Mouse (Mus musculus): Measurements from ENCODE around the gene Rtn4rl1. TPM values are rescaled to one million over a fixed set of nuclear protein-coding genes. Genes with fewer than 3 reads are reported as not detected.
A peak's percentile ranks its signal among the peaks of the same experiment; 100 is the strongest.

Rtn4rl1 gene
- polyA plus RNA-seq, 1 experiment from 2014 or later, result 2.5 TPM

DNA sequence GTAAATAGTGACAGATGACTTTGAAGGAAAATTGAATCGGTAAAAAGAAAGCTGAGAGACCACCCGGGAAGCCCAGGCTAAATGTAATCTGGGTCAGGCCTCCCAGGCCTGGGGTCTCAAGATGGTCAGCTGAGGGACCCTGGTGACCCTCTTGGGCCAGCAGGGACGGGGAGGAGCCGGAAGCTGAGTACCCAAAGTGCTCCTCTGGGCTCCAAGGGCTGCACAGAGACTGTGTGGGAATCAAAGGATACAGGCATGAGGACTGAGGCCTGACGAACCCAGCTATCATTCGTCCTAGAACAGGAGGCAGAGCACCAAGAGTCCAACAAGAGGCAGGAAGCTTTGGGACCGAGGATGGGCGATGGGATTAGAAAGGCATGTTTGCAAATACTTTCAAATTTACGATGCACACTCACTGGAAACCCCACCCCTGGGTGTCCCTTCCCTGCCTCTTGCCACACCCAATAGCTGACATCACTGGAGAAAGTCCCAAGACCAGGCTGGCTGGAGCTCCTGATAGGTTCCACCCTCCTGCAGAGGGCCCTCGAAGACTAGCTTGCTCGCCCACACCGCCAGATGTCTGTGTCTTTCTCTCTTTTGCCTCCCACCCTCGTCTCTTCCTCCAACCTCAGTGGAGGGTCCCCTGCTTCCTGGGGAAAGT lies 60.8 kb downstream of the Rtn4rl1 start:
- H3K27me3 ChIP-seq (ENCODE audit: insufficient read depth, poor library complexity, severe bottlenecking), result no peaks in the 10 kb centered on the region
- H3K36me3 ChIP-seq, result no peaks in the 10 kb centered on the region
- no peak overlapping the region for H3K4me3 ChIP-seq
- DNase-seq (ENCODE audit: low spot score), result no peak
- H3K9me3 ChIP-seq, result no peaks in the 10 kb centered on the region
- peak overlapping the region; percentile 35; the same call in 1 of the 2 replicates for H3K27ac ChIP-seq
- 71% methylated on average over 13 of the region's 13 CpGs for WGBS
- H3K4me1 ChIP-seq (replicated peaks), result peaks cover 34% of the 10 kb centered on the region

DNA sequence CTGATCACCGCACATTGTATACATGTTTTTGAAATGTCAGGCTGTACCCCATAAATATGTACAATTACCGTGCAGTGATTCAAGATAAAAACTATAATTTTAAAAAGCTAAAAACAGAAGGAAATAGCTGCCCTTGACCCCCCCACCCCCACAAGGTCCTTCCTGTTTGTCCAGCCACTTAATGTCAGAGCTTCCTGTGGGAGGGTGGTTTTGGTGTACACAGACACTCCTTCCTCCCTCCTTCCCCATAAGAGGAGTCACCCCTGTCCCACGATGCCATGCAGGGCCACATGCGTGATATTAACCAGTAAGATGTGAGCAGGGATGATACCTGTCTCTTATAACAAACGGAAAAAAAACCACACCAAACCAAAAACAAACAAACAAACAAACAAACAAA lies 61.7 kb downstream of the Rtn4rl1 start:
- no peaks in the 10 kb centered on the region for H3K36me3 ChIP-seq
- H3K9me3 ChIP-seq, result no peaks in the 10 kb centered on the region
- H3K27ac ChIP-seq, result no peak overlapping the region
- WGBS, result 87% methylated on average over 5 of the region's 5 CpGs
- DNase-seq (ENCODE audit: low spot score), result no peak
- no peaks in the 10 kb centered on the region for H3K27me3 ChIP-seq (ENCODE audit: insufficient read depth, poor library complexity, severe bottlenecking)
- no peak overlapping the region for H3K4me3 ChIP-seq
- H3K4me1 ChIP-seq (replicated peaks), result peaks cover 36% of the 10 kb centered on the region

DNA sequence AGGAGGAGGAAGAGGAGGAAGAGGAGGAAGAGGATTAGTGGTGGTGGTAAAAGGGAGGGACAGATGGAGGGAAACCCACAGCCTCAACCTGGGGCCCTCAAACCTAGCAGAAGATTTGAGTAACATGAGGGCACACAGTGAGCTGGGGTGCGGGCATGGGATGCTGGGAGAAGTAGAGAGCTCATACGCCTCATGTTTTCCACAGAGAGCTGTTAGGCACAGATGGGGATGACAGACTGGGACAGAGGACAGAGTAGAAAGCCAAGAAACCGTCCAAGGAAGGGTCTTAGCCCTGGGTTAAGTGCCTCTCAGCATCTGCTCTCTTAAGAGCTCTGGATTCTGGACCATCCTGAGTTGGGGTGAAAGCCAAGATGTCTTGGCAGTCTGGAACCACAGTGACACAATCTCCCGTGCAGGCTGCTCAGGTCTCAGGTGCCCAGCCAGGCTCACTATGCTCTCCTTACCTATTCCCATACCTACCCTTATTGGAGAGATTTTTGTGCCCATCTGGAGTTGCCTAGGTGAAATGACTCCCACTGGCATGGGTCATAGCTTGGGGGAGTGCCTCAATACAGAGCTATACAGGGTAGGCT lies 63.6 kb downstream of the Rtn4rl1 start:
- H3K4me1 ChIP-seq (replicated peaks), result peaks cover 39% of the 10 kb centered on the region
- H3K27me3 ChIP-seq (ENCODE audit: insufficient read depth, poor library complexity, severe bottlenecking), result no peaks in the 10 kb centered on the region
- no peaks in the 10 kb centered on the region for H3K36me3 ChIP-seq
- no peak for DNase-seq (ENCODE audit: low spot score)
- no peaks in the 10 kb centered on the region for H3K9me3 ChIP-seq
- WGBS, result 78% methylated on average over 4 of the region's 4 CpGs
- H3K4me3 ChIP-seq, result no peak overlapping the region
- H3K27ac ChIP-seq, result no peak overlapping the region

DNA sequence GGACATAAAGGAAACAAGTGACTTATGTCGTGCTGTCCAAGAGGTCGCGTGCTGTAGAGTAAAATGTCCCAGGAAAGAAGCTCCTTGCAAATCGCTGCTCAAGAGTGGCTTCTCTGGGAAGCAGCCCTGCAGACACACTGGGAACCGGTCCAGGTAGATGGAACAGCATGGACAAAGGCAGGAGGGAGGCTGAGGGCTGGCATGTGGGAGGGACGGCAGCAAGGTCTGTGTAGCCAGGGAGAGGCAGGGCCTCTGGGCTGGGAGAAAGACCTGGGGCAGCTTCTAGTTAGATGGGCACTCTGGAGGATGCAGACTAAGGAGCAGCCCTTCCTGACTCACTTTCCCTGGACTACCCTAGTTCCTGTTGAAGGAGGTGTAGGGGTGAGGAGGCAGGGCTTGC lies 65.8 kb downstream of the Rtn4rl1 start:
- DNase-seq (ENCODE audit: low spot score), result no peak
- H3K36me3 ChIP-seq, result no peaks in the 10 kb centered on the region

DNA sequence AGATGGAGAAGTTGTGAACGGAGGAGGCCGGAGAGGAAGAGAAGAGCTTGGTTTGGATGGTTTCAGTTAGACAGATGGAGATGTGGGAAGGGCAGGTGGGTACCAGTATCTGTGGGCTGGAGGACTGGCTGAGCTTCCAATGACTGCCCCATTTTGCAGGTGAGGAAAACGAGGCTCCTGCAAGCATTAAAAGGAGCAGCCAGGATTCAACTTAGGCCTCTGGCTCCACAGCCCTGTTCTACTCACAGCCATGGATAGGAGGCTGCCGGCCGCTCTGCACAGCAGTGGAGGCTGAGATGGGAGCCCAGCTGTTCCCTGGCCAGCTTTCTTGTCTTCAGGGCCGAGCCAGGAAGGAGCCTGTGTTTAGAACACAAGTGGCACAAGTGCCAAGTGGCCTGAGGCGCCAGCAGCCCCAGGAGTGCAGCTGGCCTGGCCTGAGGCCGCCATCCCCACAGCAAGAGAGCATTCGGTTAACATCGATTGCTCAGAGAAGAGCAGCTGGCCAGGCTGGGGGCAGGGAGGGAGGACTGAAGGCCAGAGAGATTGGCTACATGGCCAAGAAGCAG lies 66.5 kb downstream of the Rtn4rl1 start:
- Histone ChIP-seq H3K4me1 (replicated peaks) (peaks cover 59% of the 10 kb centered on the region), H3K4me3 (no peak overlapping the region), H3K36me3 (no peaks in the 10 kb centered on the region), H3K9me3 (no peaks in the 10 kb centered on the region), H3K27ac (peak overlapping the region; percentile 66), H3K27me3 (ENCODE audit: insufficient read depth, poor library complexity, severe bottlenecking) (no peaks in the 10 kb centered on the region)
- WGBS, result 64% methylated on average over 10 of the region's 10 CpGs
- DNase-seq (ENCODE audit: low spot score), result peak; percentile 46

More for the DNA sequence above, 65.8 kb downstream of the Rtn4rl1 start:
- Histone ChIP-seq H3K27me3 (ENCODE audit: insufficient read depth, poor library complexity, severe bottlenecking) (no peaks in the 10 kb centered on the region), H3K4me3 (no peak overlapping the region), H3K4me1 (replicated peaks) (peaks cover 58% of the 10 kb centered on the region), H3K9me3 (no peaks in the 10 kb centered on the region), H3K27ac (no peak overlapping the region)
- WGBS, result 77% methylated on average over 6 of the region's 6 CpGs

DNA sequence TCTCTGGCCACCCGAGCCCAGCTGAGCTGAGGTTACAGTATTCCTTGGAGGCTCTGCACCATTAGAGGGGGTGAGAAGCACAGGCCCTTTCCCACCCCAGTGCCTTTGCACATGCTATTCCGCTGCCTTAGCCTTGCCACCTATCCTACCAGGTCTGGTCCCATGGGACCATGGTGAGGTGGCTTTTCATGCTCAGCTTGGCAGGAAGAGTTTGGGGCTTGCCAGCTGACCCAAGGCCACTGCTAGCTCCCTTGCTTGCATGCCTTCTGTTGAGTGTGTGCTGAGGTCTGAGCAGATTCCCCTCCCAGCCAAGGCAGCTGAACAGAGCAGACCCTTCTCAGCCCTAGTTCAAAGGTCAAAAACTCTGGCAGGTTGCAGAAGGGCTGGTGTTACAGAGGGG lies 67.4 kb downstream of the Rtn4rl1 start:
- no peak overlapping the region for H3K4me3 ChIP-seq
- peaks cover 68% of the 10 kb centered on the region for H3K4me1 ChIP-seq (replicated peaks)
- H3K36me3 ChIP-seq, result no peaks in the 10 kb centered on the region
- H3K27me3 ChIP-seq (ENCODE audit: insufficient read depth, poor library complexity, severe bottlenecking), result no peaks in the 10 kb centered on the region
- no peaks in the 10 kb centered on the region for H3K9me3 ChIP-seq
- WGBS, result 82% methylated on average over 2 of the region's 2 CpGs
- no peak for DNase-seq (ENCODE audit: low spot score)
- 0 out of 2 replicates have a peak overlapping the region, but pooled peaks have one; percentile 6 for H3K27ac ChIP-seq

DNA sequence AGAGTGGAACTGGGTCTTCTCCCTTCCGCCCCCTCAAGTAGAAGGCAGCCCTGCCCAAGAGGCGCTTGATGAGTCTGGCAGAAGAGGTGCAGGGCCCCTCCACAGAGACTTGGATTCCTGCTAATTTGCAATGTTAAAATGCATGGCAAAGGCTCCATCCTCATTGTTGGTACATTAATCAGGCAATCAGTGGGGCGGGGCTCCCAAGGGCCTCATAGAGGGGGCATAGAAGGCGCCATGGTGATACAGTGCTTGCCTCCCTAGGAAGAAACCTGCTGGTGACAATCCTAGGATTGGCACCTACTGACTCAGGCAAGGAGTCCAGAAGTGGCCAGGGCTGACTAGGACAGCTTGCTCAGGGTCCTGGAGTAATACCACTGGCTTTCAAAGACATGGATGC lies 68.1 kb downstream of the Rtn4rl1 start:
- Histone ChIP-seq H3K27me3 (ENCODE audit: insufficient read depth, poor library complexity, severe bottlenecking) (no peaks in the 10 kb centered on the region), H3K36me3 (no peaks in the 10 kb centered on the region), H3K27ac (0 out of 2 replicates have a peak overlapping the region, but pooled peaks have one; percentile 6), H3K9me3 (no peaks in the 10 kb centered on the region), H3K4me3 (no peak overlapping the region), H3K4me1 (replicated peaks) (peaks cover 72% of the 10 kb centered on the region)
- WGBS, result 85% methylated on average over 4 of the region's 4 CpGs
- DNase-seq (ENCODE audit: low spot score), result no peak

DNA sequence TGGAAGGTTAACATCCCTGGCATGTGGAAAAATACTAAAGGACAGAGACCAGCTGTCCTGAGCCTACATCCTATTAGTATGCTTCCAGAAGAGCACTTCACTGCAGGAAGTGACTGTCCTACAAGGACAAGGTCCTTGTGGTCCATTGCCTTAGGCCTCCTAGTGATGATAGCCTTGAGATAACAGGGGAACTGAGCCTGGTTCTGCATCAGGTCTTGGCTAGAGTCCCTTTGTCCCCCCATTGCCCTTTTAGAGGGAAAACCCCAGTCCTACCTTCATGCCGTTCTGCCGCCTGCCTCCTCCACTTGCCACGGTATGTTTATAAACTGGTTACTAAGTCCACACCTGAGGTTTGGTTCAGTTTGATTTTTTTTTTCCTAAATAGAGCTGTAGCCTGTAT lies 68.6 kb downstream of the Rtn4rl1 start:
- H3K9me3 ChIP-seq, result no peaks in the 10 kb centered on the region
- WGBS, result 92% methylated on average over 3 of the region's 3 CpGs
- no peaks in the 10 kb centered on the region for H3K36me3 ChIP-seq
- H3K27ac ChIP-seq, result no peak overlapping the region
- no peak for DNase-seq (ENCODE audit: low spot score)
- no peaks in the 10 kb centered on the region for H3K27me3 ChIP-seq (ENCODE audit: insufficient read depth, poor library complexity, severe bottlenecking)
- H3K4me3 ChIP-seq, result no peak overlapping the region
- H3K4me1 ChIP-seq (replicated peaks), result peaks cover 75% of the 10 kb centered on the region

DNA sequence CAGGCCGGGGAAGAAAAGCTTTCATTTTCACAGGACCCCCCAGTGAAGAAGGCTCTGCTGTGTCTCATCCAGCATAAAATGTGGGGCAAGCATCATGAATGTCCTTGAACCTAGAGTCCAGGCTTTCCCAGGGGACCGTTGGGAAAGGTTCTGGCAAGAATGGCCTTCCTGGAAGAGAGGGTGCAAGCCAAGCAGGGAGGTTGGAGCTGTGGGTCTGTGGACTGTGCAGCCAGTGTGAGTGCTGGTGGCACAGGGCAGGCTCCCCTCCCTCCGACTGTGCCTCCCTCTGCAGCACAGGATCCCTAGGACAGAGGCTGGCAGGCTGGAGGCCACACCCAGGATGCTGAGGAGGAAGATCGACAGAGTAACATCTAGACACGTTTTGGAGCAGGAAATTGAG lies 69.2 kb downstream of the Rtn4rl1 start:
- no peaks in the 10 kb centered on the region for H3K36me3 ChIP-seq
- no peaks in the 10 kb centered on the region for H3K9me3 ChIP-seq
- H3K4me3 ChIP-seq, result no peak overlapping the region
- no peaks in the 10 kb centered on the region for H3K27me3 ChIP-seq (ENCODE audit: insufficient read depth, poor library complexity, severe bottlenecking)
- DNase-seq (ENCODE audit: low spot score), result no peak
- peak overlapping the region; percentile 3; the same call in 1 of the 2 replicates for H3K27ac ChIP-seq
- peaks cover 81% of the 10 kb centered on the region for H3K4me1 ChIP-seq (replicated peaks)
- WGBS, result 57% methylated on average over 5 of the region's 5 CpGs

DNA sequence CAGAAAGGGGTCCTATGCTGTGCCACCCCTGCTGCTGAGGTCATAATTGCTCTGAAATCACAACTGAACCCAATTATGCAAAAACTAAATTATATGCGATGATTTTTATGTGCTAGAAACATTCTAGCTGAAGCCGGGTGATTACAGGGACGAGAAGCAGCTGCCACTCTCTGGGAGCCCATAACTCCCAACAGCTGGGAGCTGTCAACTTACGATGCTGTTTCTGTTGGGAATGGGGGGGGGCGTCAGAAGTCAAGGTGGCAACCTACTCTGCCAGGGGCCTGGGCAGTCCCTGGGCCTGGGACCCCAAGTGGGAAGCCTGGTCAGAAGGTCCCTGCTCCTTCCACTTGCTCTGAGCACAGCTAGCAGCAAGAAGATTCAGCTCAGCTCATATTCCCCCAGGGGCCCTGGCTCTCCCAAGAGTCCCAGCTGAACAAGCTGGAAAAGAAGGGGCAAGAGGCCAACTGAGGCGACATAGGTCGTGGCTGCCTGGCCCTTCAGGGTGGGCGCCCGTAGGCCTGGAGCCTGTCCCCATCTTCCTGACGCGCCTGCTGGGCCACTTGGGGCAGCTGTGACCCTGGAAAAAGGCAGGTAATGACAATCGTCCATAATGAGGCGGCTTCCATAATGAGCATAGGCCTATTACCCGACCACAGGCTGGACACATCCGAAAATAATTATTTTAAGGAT lies 69.8 kb downstream of the Rtn4rl1 start:
- Histone ChIP-seq H3K36me3 (no peaks in the 10 kb centered on the region), H3K4me3 (no peak overlapping the region), H3K4me1 (replicated peaks) (peaks cover 87% of the 10 kb centered on the region), H3K27ac (peak overlapping the region; percentile 60), H3K27me3 (ENCODE audit: insufficient read depth, poor library complexity, severe bottlenecking) (no peaks in the 10 kb centered on the region), H3K9me3 (no peaks in the 10 kb centered on the region)
- WGBS, result 76% methylated on average over 15 of the region's 15 CpGs
- DNase-seq (ENCODE audit: low spot score), result no peak

DNA sequence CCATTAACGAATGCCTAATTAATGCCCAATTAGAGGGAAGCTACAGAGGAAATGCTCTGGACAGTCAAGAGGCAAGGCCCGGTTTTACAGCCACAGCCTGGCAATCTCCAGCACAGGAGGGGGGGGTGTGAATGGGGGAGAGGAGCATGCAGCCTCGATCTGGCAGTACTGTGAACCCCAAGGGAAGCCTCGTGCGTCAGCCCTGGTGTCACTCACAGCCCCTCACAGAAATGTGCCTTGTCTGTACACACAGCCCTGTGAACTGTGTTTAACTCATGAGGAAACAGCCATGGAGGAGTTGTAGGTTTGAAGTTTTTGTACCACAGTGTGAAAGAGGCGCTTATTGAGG lies 70.4 kb downstream of the Rtn4rl1 start:
- H3K27ac ChIP-seq, result no peak overlapping the region
- no peaks in the 10 kb centered on the region for H3K36me3 ChIP-seq
- no peaks in the 10 kb centered on the region for H3K27me3 ChIP-seq (ENCODE audit: insufficient read depth, poor library complexity, severe bottlenecking)
- no peaks in the 10 kb centered on the region for H3K9me3 ChIP-seq
- 65% methylated on average over 6 of the region's 6 CpGs for WGBS
- no peak overlapping the region for H3K4me3 ChIP-seq
- DNase-seq (ENCODE audit: low spot score), result no peak
- peaks cover 91% of the 10 kb centered on the region for H3K4me1 ChIP-seq (replicated peaks)

DNA sequence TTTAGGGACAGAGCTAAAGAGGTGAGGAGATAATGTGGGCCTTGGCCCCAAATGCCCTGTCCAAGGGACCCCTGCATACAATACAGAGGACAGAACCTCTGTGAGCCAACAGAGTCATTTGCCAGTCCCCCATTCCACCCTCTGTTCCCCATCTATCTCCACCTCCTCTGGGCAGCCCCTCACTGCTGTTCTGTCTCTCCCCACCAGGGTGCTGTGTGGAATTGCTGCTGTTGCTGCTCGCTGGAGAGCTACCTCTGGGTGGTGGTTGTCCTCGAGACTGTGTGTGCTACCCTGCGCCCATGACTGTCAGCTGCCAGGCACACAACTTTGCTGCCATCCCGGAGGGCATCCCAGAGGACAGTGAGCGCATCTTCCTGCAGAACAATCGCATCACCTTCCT lies 71.0 kb downstream of the Rtn4rl1 start:
- Histone ChIP-seq H3K9me3 (no peaks in the 10 kb centered on the region), H3K27me3 (ENCODE audit: insufficient read depth, poor library complexity, severe bottlenecking) (no peaks in the 10 kb centered on the region), H3K36me3 (no peaks in the 10 kb centered on the region), H3K27ac (0 out of 2 replicates have a peak overlapping the region, but pooled peaks have one; percentile 13), H3K4me3 (no peak overlapping the region), H3K4me1 (replicated peaks) (peaks cover 87% of the 10 kb centered on the region)
- DNase-seq (ENCODE audit: low spot score), result no peak
- 85% methylated on average over 6 of the region's 6 CpGs for WGBS

DNA sequence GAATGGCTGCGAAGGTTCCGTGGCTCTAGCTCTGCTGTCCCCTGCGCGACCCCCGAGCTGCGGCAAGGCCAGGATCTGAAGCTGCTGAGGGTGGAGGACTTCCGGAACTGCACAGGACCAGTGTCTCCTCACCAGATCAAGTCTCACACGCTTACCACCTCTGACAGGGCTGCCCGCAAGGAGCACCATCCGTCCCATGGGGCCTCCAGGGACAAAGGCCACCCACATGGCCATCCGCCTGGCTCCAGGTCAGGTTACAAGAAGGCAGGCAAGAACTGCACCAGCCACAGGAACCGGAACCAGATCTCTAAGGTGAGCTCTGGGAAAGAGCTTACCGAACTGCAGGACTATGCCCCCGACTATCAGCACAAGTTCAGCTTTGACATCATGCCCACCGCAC lies 72.0 kb downstream of the Rtn4rl1 start:
- H3K4me1 ChIP-seq (replicated peaks), result peaks cover 80% of the 10 kb centered on the region

More for the DNA sequence above, 72.0 kb downstream of the Rtn4rl1 start:
- no peaks in the 10 kb centered on the region for H3K27me3 ChIP-seq (ENCODE audit: insufficient read depth, poor library complexity, severe bottlenecking)
- 63% methylated on average over 15 of the region's 15 CpGs for WGBS
- no peak overlapping the region for H3K4me3 ChIP-seq
- H3K36me3 ChIP-seq, result no peaks in the 10 kb centered on the region
- H3K9me3 ChIP-seq, result no peaks in the 10 kb centered on the region
- no peak for DNase-seq (ENCODE audit: low spot score)
- peak overlapping the region; percentile 14 for H3K27ac ChIP-seq

Measured in hindbrain, embryonic 10.5 days (tissue).